Mouse (Mus musculus) thymus, adult 2 months (tissue): ENCODE results near the gene Patj. TPM values are rescaled to one million over a fixed set of nuclear protein-coding genes. Genes with fewer than 3 reads are reported as not detected.

Experiments
- DNase-seq: peaks from one replicate; pipeline ENCODE4 v3.0.0; 2021
- H3K27ac ChIP-seq: fragments of 200-500 bp; 2 replicates; pipeline ENCODE4 v1.5.1; 2012; ENCODE audit warnings: low read length, control low read depth; ENCODE audit not compliant: control insufficient read depth, insufficient read depth
- H3K27me3 ChIP-seq: fragments of 200-500 bp; 2 replicates; pipeline ENCODE4 v1.6.1; 2012; ENCODE audit warnings: mild to moderate bottlenecking, low read length, moderate library complexity, mixed read lengths; ENCODE audit not compliant: control insufficient read depth, insufficient read depth
- H3K36me3 ChIP-seq: fragments of 200-500 bp; 2 replicates; pipeline ENCODE4 v1.6.1; 2012; ENCODE audit warnings: mild to moderate bottlenecking, low read length, moderate library complexity; ENCODE audit not compliant: control insufficient read depth, insufficient read depth
- H3K4me1 ChIP-seq: fragments of 200-500 bp; replicated peaks from 2 replicates; pipeline ENCODE4 v1.6.1; 2012; ENCODE audit warnings: low read length; ENCODE audit not compliant: control insufficient read depth, insufficient read depth
- H3K4me3 ChIP-seq: fragments of 200-500 bp; 2 replicates; pipeline ENCODE4 v1.5.1; 2012; ENCODE audit warnings: mild to moderate bottlenecking, low read length, control low read depth, moderate library complexity; ENCODE audit not compliant: control insufficient read depth, insufficient read depth
- CTCF ChIP-seq: fragments of 200-500 bp; IDR thresholded peaks from 2 replicates; pipeline ENCODE4 v1.5.1; 2012; ENCODE audit warnings: mild to moderate bottlenecking, control low read depth, low read length, moderate library complexity, borderline replicate concordance; ENCODE audit not compliant: control insufficient read depth, poor library complexity, insufficient read depth; ENCODE audit errors: extremely low read depth
- POLR2A ChIP-seq: fragments of 200-500 bp; IDR thresholded peaks from 2 replicates; pipeline ENCODE4 v1.6.1; 2012; ENCODE audit warnings: mild to moderate bottlenecking, low read length, control low read depth, moderate library complexity; ENCODE audit not compliant: control insufficient read depth, poor library complexity, insufficient read depth; ENCODE audit errors: extremely low read depth
- WGBS: fragments of 180-500 bp; shearing (Covaris S2); methylation state at CpG from one replicate; pipeline ENCODE4 v1.1.7; 2018; 5-methylcytosine and 5-hydroxymethylcytosine counted together
- polyA plus RNA-seq: library from polyadenylated mRNA; depleted of rRNA; stranded (reverse); fragments of >200 nt; gene quantifications from 2 replicates; pipeline ENCODE4 v1.2.3, GENCODE M21; 2012

The Patj gene
- polyA plus RNA-seq, 1 experiment: 35.0 TPM

DNA sequence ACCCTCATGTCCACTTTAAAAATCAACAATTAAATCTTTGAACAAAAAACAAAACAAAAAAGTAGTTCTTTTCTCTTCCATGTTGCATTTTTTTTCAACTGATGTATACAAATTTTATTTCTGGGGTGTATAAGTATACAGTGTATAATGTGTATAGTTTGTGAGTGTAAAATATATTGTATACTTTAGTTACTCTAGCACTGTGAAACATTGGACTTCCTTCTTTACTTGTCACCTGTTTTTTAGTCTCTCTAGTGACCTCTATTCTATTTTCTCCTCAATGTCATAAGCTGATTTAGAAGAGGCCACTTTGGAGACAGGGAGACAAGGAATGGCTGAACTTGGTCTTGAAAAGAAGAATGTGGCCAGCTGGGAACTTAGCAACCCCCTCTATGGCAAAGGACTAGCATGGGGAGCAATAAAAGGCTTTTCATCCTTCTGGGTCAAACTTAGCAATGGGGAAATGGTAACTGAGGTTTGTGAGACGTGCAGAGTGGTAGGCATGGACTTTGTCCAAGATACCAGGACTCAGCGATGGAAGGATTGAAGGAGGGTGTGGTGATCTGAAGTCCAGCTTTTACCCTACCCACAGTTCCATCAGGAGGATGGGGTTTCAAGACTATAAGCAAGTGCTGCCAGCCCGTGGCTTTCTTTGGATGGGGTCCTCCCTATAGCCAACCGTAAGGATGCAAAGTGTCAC lies 54.1 kb downstream of the Patj start:
- Histone ChIP-seq H3K36me3 (no peaks in the 10 kb centered on the region), H3K27ac (no peak overlapping the region), H3K27me3 (no peaks in the 10 kb centered on the region), H3K4me3 (no peak overlapping the region), H3K4me1 (no peaks in the 10 kb centered on the region)
- TF ChIP-seq CTCF: no peak
- no peak for TF ChIP-seq POLR2A
- 96% methylated on average over 4 of the region's 4 CpGs for WGBS
- DNase-seq: no peak

DNA sequence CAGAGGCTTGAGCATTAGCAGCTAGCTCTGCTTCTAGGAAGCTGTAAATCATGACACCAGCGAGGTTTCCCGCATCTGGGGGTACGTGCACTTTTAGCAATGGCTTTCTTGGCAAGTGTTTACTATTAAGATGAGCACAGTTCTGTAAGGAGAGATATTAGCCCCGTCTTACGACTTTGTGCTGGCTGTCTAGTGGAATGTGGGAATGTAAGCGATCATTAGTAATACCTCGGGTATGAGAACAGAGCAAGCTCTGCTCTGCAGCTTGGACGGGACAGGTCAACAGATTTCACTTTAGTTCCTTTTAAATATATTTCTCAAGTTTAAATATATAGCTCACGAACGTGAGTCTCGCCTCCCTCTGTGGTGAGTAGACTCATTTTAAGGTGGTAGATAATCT lies 54.7 kb downstream of the Patj start:
- H3K4me3 ChIP-seq: no peak overlapping the region
- no peaks in the 10 kb centered on the region for H3K27me3 ChIP-seq
- WGBS: 93% methylated on average over 11 of the region's 11 CpGs
- no peak for TF ChIP-seq CTCF
- no peak for TF ChIP-seq POLR2A
- H3K4me1 ChIP-seq: no peaks in the 10 kb centered on the region
- no peak for DNase-seq
- H3K36me3 ChIP-seq: no peaks in the 10 kb centered on the region
- H3K27ac ChIP-seq: no peak overlapping the region

DNA sequence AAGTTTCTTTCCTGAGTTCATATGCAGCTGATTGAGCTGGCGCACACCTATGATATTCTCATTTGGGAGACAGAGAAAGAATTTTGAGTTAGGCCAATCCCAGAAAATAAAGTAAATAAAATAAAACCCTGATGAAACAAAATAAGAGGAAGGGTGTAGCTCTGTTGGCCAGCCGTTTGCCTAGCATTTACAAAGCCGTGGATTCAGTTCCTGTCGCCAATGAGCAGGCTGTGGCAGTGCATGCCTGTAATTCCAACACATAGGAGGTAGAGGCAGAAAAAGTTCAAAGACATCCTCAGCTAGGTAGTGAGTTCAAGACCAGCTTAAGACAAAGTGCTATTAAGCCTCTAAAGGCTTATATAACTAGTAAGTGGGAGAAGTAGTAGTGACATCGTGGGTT lies 55.2 kb downstream of the Patj start:
- Histone ChIP-seq H3K4me3 (no peak overlapping the region), H3K36me3 (no peaks in the 10 kb centered on the region), H3K27ac (no peak overlapping the region), H3K27me3 (no peaks in the 10 kb centered on the region), H3K4me1 (no peaks in the 10 kb centered on the region)
- no peak for TF ChIP-seq POLR2A
- no peak for TF ChIP-seq CTCF
- 97% methylated on average over 5 of the region's 5 CpGs for WGBS
- no peak for DNase-seq

DNA sequence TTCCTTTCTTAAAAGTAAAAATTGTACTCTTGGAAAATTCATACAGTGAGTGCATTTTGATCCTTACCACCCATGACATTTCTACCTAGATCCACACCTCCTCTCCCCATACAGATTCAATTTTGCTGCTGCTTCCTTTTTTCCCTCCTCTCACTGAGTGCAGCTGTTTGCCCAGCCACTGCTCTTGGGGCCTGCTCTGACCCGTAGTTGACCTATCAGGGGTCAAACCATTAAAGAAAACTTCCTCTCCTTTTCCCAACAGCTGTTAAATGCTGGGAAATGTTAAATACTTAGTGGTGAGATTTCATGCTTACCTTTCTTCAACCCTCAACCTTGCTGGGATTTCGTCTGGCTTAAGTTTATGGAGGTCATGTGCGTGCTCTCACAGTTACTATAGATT lies 55.7 kb downstream of the Patj start:
- H3K27ac ChIP-seq: no peak overlapping the region
- H3K4me1 ChIP-seq: no peaks in the 10 kb centered on the region
- no peaks in the 10 kb centered on the region for H3K36me3 ChIP-seq
- H3K4me3 ChIP-seq: no peak overlapping the region
- no peaks in the 10 kb centered on the region for H3K27me3 ChIP-seq
- 84% methylated on average over 3 of the region's 3 CpGs for WGBS
- TF ChIP-seq POLR2A: no peak
- TF ChIP-seq CTCF: no peak
- no peak for DNase-seq

DNA sequence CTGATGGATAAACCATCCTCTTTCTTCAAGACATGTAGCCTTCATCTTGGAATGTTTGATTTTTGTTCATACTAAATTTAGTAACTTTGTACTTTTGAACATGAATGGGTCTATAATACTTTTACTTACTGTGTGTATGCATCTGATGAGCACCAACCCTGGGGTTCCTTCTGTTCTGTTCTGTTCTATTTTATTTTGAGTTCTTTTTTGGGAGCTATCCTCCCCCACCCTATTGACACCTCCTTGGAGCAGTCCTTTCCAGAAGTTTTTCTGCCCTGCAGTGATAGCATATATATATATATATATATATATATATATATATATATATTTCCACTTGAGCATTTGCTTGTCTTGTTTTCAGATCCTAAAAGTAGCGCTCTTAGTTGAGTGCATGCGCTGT lies 57.1 kb downstream of the Patj start:
- Histone ChIP-seq H3K36me3 (no peaks in the 10 kb centered on the region), H3K27me3 (no peaks in the 10 kb centered on the region), H3K27ac (no peak overlapping the region), H3K4me3 (no peak overlapping the region), H3K4me1 (no peaks in the 10 kb centered on the region)
- 100% methylated on average over 2 of the region's 2 CpGs for WGBS
- TF ChIP-seq POLR2A: no peak
- TF ChIP-seq CTCF: no peak
- DNase-seq: no peak

DNA sequence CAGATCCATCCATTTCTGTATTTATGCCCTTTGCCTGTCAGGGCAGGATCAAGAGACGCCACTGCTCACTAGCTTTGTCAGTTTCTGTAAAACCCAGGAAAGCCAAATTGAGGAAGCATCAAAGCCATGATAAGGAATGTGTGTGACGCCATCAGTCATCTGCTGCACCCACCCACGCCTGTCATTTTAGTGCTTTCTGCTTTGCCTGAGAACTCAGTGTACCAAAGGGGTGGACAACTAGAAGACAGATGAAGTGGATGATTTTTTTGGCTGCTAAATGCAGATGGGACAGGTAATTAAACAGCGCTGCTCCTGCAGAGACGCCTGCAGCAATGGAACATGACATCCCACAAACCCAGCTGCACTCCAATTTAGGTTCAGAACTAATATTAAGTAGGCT lies 57.6 kb downstream of the Patj start:
- TF ChIP-seq POLR2A (no peak), CTCF (no peak)
- no peak for DNase-seq
- WGBS: 92% methylated on average over 5 of the region's 5 CpGs

DNA sequence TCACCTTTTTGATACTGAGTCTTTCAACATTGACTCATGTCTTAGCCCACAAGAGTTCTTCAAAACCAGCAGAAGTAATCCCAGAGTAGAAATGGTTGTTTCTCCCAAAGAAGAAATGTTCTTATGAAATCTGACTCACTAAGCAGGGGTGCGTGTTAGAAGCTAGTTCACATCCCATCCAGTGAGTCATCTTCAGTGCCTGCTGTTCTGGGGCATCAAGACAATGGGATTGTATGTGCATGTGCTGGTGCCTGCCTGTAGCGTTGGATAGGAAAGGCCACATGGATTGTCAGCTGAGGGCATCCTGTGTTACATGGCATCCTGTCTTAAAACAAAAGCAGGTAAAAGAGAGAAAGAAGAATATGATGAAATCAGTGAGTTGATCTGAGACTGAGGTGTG lies 59.8 kb downstream of the Patj start:
- DNase-seq: no peak
- Histone ChIP-seq H3K27ac (no peak overlapping the region), H3K4me3 (no peak overlapping the region), H3K36me3 (no peaks in the 10 kb centered on the region), H3K27me3 (no peaks in the 10 kb centered on the region), H3K4me1 (no peaks in the 10 kb centered on the region)
- 97% methylated on average over 2 of the region's 2 CpGs for WGBS
- TF ChIP-seq POLR2A (no peak), CTCF (no peak)

More for the DNA sequence above, 57.6 kb downstream of the Patj start:
- no peaks in the 10 kb centered on the region for H3K4me1 ChIP-seq
- no peak overlapping the region for H3K27ac ChIP-seq
- no peaks in the 10 kb centered on the region for H3K36me3 ChIP-seq
- H3K4me3 ChIP-seq: no peak overlapping the region
- H3K27me3 ChIP-seq: no peaks in the 10 kb centered on the region

DNA sequence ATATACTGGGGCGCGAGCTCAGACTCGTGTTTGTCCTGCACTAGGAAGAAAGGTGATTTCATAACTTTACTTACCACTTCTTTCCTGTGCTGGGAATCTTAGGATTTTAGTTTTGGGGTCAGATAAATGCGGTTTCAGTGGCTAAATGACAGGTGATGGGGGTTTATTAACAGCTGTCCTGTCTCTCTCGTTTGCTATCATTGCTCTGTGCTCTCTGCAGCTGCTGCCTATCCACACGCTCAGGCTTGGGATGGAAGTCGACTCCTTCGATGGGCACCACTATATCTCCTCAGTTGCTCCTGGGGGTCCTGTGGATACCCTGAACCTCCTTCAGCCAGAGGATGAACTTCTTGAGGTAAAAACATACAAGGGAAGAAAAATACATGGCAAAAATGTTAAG lies 60.3 kb downstream of the Patj start:
- Histone ChIP-seq H3K27me3 (no peaks in the 10 kb centered on the region), H3K27ac (no peak overlapping the region), H3K4me1 (no peaks in the 10 kb centered on the region), H3K36me3 (no peaks in the 10 kb centered on the region), H3K4me3 (no peak overlapping the region)
- 95% methylated on average over 8 of the region's 8 CpGs for WGBS
- TF ChIP-seq POLR2A (no peak), CTCF (no peak)
- no peak for DNase-seq
